Mouse (Mus musculus) embryo, embryonic 10 days (tissue): ENCODE measurements around the gene Hmgxb4.
"Not testable (repeated sequence)": the region's sequence is repeated elsewhere in the genome, so short reads cannot be mapped to it uniquely, and the experiment has no call there.

Experiments
- DNase-seq: peaks from one replicate; pipeline ENCODE4 v3.0.0-alpha.2; 2015; ENCODE audit warnings: low spot score

The Hmgxb4 gene

GRCm38 (mm10) chr8:74993081-74993474 lies at the start of gene Hmgxb4:
TSS of gene Hmgxb4 (plus strand) at chr8:74993356.
- DNase-seq, result no peak

GRCm38 (mm10) chr8:74949445-74949844 lies 43.7 kb upstream of the Hmgxb4 start:
- no peak for DNase-seq

DNA sequence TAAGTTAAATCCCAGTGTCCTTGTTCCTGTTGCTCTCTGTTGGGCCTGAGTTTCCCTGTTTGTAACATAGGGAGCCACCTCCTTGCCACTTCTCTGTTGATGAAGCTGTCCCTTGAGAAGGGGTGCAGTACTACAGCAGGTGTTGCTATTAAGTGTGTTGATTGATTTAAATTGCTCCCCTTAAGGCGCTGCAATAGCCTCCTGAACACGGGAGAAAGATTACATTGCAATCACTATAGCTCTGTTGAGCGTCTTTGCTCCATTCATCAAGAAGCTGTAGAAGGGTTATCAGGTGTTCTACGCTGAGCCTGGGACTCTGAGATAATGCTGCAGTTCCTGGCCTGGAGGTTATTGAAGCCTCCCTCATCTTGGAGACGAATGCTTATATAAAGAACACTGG lies 29.2 kb upstream of the Hmgxb4 start:
- no peak for DNase-seq

DNA sequence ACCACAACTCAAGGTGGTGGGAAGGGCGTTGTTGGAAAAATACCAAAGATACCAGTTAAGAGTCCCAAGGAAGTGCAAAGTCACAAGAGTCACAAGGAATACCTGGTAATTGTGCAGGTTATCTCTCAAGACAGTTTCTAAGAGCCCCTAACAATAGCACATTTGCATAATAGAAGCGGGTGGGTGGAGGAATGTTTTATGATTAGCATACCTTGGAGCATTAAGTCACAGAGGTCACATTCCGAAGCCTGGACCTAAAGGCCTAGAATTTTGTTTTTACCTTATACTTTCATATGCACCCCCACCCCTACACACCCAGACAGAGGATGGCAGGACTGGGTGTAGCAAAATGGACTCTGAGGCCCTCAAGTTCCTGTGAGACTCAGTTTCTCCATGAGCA lies 22.9 kb upstream of the Hmgxb4 start:
- not testable (repeated sequence) for DNase-seq

GRCm38 (mm10) chr8:74971636-74972035 lies 21.5 kb upstream of the Hmgxb4 start:
- DNase-seq, result no peak

DNA sequence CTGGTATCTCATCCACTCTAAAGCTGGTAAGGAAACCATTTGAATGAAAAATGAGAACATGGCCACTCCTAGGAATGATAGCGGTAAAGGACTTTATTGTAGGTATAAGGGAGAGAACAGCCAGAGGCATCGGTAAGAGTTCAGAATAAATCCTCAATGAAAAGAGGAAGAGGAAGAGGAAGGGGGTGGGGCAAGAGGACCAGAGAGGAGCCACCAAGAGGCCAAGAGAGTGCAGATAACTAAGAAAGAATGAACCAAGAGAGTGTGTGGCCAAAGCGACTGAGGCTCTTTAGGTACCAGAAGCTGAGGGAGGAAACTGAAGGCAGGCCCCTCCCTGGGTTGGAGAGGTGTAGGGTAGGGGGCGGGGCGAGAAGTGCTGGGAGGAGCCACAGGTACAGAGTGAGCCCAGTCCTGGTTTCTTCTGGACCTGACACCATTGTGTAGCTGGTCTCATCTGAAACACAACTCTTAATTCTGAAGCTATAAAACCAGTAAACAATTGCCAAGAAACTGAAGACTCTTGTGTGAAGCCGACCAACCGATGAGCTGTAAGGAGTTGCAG lies 20.8 kb upstream of the Hmgxb4 start:
- no peak for DNase-seq

DNA sequence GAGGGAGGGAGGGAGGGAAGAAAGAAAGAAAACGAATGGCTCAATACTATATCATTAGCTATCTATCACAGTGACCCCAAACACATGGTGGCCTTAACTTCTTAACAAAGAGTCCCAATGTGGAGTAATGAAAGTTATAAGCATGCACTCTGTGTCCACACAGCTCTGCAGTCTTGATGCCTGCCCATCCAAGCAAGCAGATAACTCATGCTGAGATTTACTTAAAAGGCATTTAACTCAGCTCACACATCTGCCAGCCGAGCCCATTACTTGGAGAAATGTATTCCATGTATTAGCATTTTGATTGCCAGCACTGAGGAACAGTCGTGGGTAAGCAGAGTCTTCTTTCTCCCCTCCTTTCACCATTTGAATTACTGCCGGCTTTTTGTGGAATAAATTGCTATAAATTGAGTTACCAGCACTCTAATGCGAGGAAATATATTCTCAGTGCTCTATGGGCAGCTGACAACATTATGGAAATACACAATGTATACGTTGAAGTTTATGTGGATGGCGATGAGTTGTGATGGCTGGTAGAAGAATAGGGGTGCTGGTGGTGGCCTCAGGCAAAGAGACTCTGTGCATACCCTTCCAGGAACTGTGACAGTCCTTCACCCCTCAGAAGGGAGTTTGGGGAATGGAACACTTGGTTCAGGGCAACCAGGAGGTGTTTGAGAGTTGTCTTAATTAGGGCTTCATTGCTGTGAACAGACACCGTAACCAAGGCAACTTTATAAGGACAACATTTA lies 19.9 kb upstream of the Hmgxb4 start:
- DNase-seq, result no peak

- no peak for DNase-seq
Measured at GRCm38 (mm10) chr8:74973904-74974303, 19.3 kb upstream of the Hmgxb4 start.

DNA sequence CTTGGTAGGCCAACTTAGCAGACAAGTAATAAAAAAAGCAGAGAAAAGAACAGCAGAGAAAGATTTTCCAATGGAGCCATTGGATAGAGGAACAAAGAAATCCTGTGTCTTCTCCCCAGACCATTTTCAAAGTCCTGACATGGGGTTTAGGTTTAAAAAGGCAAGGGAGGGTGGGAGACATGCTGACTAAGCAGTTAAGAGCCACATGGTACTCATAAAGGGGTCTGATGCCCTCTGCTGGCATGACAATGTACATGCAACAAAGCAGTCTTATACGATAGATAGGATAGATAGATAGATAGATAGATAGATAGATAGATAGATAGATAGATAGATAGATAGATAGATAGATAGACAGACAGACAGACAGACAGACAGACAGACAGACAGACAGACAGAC lies 15.7 kb upstream of the Hmgxb4 start:
- peak; percentile 70 for DNase-seq

DNA sequence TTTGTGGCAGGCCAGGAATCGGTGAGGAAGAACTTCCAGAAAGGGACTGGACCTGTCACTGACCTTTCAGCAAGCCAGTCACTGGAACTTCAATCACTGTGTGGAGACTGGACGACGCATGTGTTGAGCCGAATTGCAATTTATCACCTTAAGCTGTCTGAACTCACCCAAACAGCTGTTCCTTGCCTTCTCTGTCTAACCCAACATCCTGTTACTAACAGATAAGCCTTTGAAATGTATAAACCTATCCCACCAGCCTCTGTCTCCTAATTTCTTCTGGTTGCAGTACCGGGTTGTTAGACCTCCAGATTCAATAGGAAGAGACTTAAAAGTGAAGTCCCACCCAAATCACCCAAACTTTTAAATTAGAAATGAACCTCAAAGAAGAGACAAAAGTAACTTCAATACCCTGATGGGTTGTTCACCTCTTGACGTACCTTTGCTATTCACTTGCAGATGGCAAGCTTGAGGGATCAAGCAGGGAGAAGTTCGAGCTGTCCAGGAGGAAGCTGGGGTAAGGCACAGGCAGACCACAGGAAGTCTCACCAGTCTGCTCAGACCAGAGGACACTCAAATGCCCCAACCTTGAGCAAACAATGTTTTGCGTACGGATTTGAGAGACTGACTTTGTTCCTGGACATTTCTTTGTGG lies 13.0 kb upstream of the Hmgxb4 start:
- DNase-seq, result no peak

DNA sequence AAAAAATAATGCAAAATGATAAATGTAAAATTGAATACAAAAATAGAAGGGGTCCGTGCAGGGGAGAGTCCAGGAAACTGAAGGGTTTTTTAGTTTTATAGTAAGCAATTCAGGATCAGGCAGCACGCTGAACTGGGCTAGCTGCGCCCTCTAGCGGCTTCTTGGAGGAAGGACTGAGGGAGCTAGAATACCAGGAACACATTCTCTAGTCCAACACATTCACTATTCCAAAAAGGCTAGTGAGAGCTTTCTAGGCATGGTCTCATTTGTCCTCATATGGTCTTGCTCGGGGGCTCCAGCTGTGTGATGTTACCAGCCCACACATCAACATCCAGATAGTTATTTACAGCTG lies 12.5 kb upstream of the Hmgxb4 start:
- DNase-seq, result peak; percentile 74

DNA sequence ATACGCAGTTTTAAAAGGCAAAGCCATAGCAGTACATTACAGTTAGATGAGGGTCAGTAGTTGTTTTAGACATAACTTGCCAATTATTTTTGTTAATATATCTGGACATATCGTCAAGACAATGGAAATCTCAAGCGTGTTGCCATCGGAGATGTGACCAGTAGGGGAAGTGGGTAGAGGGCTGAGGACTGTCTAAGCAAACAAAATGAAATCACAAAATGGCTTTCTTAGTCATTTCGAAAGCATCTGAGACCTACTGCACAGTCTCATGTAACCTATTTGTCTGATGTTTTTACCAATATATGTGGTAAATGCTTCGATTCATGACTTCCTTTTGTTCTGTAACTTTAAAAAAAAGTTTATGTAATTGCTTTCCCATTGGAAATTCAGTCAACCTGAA lies 11.3 kb upstream of the Hmgxb4 start:
- no peak for DNase-seq

- DNase-seq, result no peak
Measured at GRCm38 (mm10) chr8:74987436-74987835, 5.7 kb upstream of the Hmgxb4 start.

- no peak for DNase-seq
Measured at GRCm38 (mm10) chr8:74990021-74990420, 3.1 kb upstream of the Hmgxb4 start.

DNA sequence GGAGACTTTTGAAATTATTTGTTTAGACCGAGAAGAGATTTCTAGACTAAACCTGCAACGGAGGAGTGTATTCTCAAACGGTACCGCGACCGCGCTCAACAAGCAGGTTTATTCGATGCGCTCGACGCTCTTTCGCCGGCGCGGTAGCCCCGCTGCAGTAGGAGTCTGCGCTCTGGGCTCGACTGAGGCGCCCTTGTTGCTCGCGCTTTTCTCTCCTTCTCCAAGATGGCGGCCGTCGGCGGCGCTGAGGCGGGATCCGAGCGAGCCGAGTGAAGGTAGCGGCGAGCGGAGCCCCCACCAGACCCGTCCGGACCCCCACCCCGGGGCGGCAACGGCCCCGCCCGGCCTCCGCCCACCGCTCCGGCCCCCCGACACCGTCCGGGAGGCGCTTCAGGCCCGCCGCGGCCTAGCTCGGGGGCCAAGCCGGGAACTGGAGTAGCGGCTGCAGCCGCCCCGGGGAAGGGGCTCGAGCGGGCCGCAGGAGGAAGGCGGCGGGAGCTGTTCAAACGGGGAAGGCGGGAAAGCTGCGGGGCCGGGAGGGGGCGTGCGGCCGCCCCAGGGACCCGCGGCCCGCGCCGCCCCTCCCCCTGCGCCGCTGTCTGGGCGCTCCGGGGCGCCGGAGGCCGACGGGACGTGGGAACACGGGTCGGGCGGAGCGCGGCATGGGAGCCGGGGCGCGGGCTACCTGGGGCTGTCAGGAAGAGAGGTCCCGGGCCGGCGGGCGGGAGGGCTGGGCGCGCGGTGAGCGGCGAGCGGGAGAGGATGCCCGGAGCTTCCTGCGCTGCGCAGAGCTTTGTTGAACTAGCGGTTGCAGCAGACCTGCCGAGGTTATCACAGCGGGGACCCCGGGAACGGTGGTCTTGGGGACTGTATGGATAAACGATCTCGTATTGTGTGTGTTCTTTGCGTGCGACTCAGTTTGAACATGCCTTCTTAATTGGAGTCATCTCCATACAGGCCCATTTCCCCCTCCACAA lies 607 bp downstream of the Hmgxb4 start:
- peak; percentile 96 for DNase-seq

DNA sequence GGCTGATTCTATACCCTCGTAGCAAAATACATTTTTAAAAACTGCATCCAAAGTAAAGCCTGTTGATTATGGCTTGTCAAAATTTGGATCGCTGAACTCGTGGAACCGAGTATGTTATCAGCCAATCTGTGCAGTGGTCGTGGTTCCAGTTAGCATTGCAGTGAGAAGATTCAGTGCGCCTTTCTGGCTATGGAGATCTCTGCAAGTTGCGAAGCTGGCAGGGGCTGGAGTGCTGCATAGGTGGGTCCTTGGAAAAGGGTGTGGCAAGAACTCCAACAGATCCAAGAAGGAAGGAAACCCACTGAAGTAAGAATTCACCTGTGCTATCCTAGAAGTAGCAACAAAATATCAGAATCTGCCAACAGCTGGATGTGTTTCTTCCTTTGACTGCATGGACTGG lies 1.4 kb downstream of the Hmgxb4 start:
- DNase-seq, result peak; percentile 53

DNA sequence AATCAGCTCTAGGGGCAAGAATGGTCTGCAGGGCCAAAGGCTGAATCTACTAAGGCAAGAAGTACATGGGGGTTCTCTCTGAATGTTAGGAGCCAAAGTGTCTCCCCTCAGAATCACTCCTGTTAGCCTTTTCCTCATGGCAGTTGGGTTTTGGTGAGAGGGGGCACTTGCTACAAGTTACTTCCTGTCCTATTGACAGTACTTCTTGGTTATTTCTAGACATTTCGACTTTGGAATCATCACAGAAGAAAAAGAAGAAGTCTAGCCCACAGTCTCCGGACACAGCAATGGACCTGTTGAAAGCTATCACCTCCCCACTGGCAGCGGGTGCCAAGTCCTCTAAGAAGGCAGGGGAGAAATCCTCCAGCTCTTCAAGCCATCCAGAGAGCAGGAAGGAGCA lies 7.3 kb downstream of the Hmgxb4 start:
- no peak for DNase-seq

GRCm38 (mm10) chr8:75008826-75009225 lies 15.7 kb downstream of the Hmgxb4 start:
- no peak for DNase-seq

DNA sequence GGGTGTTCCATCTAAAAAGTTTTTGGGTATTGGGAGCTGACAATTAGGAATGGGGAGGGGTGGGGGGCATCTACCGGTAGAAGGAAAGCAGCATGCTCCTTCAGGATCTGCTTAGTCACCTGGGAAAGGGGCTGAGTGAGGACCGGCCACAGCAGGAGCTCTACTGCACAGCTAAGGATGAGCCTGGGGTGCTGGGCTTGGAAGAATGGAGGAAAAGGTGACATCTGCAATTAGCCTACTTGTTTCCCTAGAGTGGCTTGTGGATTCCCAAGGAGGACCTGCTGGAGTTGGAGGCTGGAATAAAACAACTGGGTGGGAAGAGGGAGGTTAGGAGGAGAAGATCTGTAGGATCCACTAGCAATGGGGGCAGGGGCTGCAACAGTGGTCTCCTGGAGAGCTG lies 20.4 kb downstream of the Hmgxb4 start:
- DNase-seq, result no peak

- no peak for DNase-seq
Measured at GRCm38 (mm10) chr8:75013964-75014363, 20.8 kb downstream of the Hmgxb4 start.

GRCm38 (mm10) chr8:75015981-75016380 lies 22.8 kb downstream of the Hmgxb4 start:
- no peak for DNase-seq

- DNase-seq, result no peak
Measured at GRCm38 (mm10) chr8:75016422-75016821, 23.3 kb downstream of the Hmgxb4 start.
